Mouse (Mus musculus) heart, postnatal 0 days (tissue): Measurements from ENCODE around the gene Rec114. TPM values are rescaled to one million over a fixed set of nuclear protein-coding genes. Genes with fewer than 3 reads are reported as not detected.
A peak's percentile ranks its signal among the peaks of the same experiment; 100 is the strongest.

Experiments used
- ATAC-seq: fragments of 200-750 bp; cut with Nextera tagmentation; 2 replicates; pipeline ENCODE4 v1.8.0; 2017; ENCODE audit warnings: low read depth, moderate number of reproducible peaks, moderate library complexity; ENCODE audit not compliant: insufficient read depth
- DNase-seq: peaks from one replicate; pipeline ENCODE4 v3.0.0-alpha.2; 2016; ENCODE audit warnings: low spot score
- H3K27ac ChIP-seq: fragments of 300-500 bp; sonication (generic); 2 replicates; pipeline ENCODE4 v1.5.1; 2014; ENCODE audit warnings: low read depth, mild to moderate bottlenecking
- H3K27me3 ChIP-seq: fragments of 300-500 bp; sonication (generic); 2 replicates; pipeline ENCODE4 v1.6.1; 2014; ENCODE audit warnings: low read length, mixed read lengths; ENCODE audit not compliant: control insufficient read depth, insufficient read depth
- H3K36me3 ChIP-seq: fragments of 300-500 bp; sonication (generic); replicated peaks from 2 replicates; pipeline ENCODE4 v1.6.1; 2014; ENCODE audit warnings: low read length, mixed read lengths; ENCODE audit not compliant: control insufficient read depth, insufficient read depth
- H3K4me1 ChIP-seq: fragments of 300-500 bp; sonication (generic); 2 replicates; pipeline ENCODE4 v1.6.1; 2014; ENCODE audit warnings: antibody characterized with exemption; ENCODE audit not compliant: control insufficient read depth, insufficient read depth
- H3K4me2 ChIP-seq: fragments of 300-500 bp; sonication (generic); 2 replicates; pipeline ENCODE4 v1.6.1; 2014; ENCODE audit warnings: low read depth, mild to moderate bottlenecking, low read length, moderate library complexity
- H3K4me3 ChIP-seq: fragments of 300-500 bp; sonication (generic); 2 replicates; pipeline ENCODE4 v1.5.1; 2014; ENCODE audit warnings: low read depth, low read length
- H3K9ac ChIP-seq: fragments of 300-500 bp; sonication (generic); replicated peaks from 2 replicates; pipeline ENCODE4 v1.6.1; 2014; ENCODE audit warnings: low read depth, low read length, mixed read lengths
- H3K9me3 ChIP-seq: fragments of 300-500 bp; sonication (generic); replicated peaks from 2 replicates; pipeline ENCODE4 v1.6.1; 2016; ENCODE audit warnings: low read length; ENCODE audit not compliant: control insufficient read depth
- CTCF ChIP-seq: IDR thresholded peaks from 2 replicates; pipeline ENCODE4 v1.5.1; 2016; ENCODE audit warnings: antibody characterized with exemption, control low read depth, low read depth
- EP300 ChIP-seq: IDR thresholded peaks from 2 replicates; pipeline ENCODE4 v1.6.1; 2016; ENCODE audit warnings: antibody characterized with exemption, low read depth
- WGBS: fragments of 180-500 bp; shearing (Covaris S2); extraction: QIAGEN DNeasy Blood & Tissue Kit; methylation state at CpG from one replicate; pipeline ENCODE4 v1.1.7; 2014; 5-methylcytosine and 5-hydroxymethylcytosine counted together
- polyA plus RNA-seq: library from polyadenylated mRNA; unstranded; fragments of >200 nt; fragmentation: Nextera tagmentation; extraction: Ambion mirVana; gene quantifications from 2 replicates; pipeline ENCODE4 v1.2.1, GENCODE M21; 2015
- total RNA-seq: library from RNA; depleted of rRNA; stranded (reverse); fragments of >200 nt; gene quantifications from 2 replicates; pipeline ENCODE4 v1.2.3, GENCODE M21; 2014; ENCODE audit warnings: low replicate concordance

The Rec114 gene
- total and polyA plus RNA-seq, 2 experiments from 2014 or later = 3.6 TPM; not detected in 1

GRCm38 (mm10) chr9:58651993-58652392, 91.8 kb downstream of the Rec114 start:
- TF ChIP-seq CTCF (peak; percentile 66), EP300 (no peak)
- H3K4me2 ChIP-seq = no peak overlapping the region
- no peak overlapping the region for H3K4me3 ChIP-seq
- H3K36me3 ChIP-seq = peaks cover 28% of the 10 kb centered on the region
- H3K27me3 ChIP-seq = no peaks in the 10 kb centered on the region
- no peaks in the 10 kb centered on the region for H3K9me3 ChIP-seq
- 51% methylated on average over 4 of the region's 4 CpGs for WGBS
- no peak overlapping the region for H3K27ac ChIP-seq
- DNase-seq (peak; percentile 39), ATAC-seq (no peak)
- H3K4me1 ChIP-seq = no peaks in the 10 kb centered on the region
- H3K9ac ChIP-seq = no peak overlapping the region

- no peak for DNase-seq
- H3K27me3 ChIP-seq = no peaks in the 10 kb centered on the region
- no peak for ATAC-seq
- H3K27ac ChIP-seq = no peak overlapping the region
- no peaks in the 10 kb centered on the region for H3K4me1 ChIP-seq
- H3K4me3 ChIP-seq = no peak overlapping the region
- 76% methylated on average over 4 of the region's 4 CpGs for WGBS
- H3K9ac ChIP-seq = no peak overlapping the region
- TF ChIP-seq EP300 = no peak
- no peak for TF ChIP-seq CTCF
- H3K36me3 ChIP-seq = peaks cover 30% of the 10 kb centered on the region
- H3K4me2 ChIP-seq = no peak overlapping the region
- no peaks in the 10 kb centered on the region for H3K9me3 ChIP-seq
Measured at GRCm38 (mm10) chr9:58649265-58649626, 94.5 kb downstream of the Rec114 start.

- TF ChIP-seq EP300 (no peak), CTCF (no peak)
- WGBS = 84% methylated on average over 6 of the region's 6 CpGs
- Histone ChIP-seq H3K4me3 (no peak overlapping the region), H3K9ac (no peak overlapping the region), H3K36me3 (peaks cover 35% of the 10 kb centered on the region), H3K27ac (no peak overlapping the region), H3K9me3 (no peaks in the 10 kb centered on the region), H3K27me3 (no peaks in the 10 kb centered on the region), H3K4me2 (no peak overlapping the region), H3K4me1 (no peaks in the 10 kb centered on the region)
- no peak for ATAC-seq
- no peak for DNase-seq
Measured at GRCm38 (mm10) chr9:58648406-58649264, 95.1 kb downstream of the Rec114 start.

- Histone ChIP-seq H3K4me3 (no peak overlapping the region), H3K9ac (no peak overlapping the region), H3K36me3 (peaks cover 18% of the 10 kb centered on the region), H3K27me3 (no peaks in the 10 kb centered on the region), H3K4me1 (no peaks in the 10 kb centered on the region), H3K9me3 (no peaks in the 10 kb centered on the region), H3K4me2 (no peak overlapping the region), H3K27ac (no peak overlapping the region)
- WGBS = 69% methylated on average over 2 of the region's 2 CpGs
- DNase-seq = no peak
- no peak for TF ChIP-seq EP300
- TF ChIP-seq CTCF = no peak
- no peak for ATAC-seq
Measured at GRCm38 (mm10) chr9:58630441-58630840, 113.3 kb downstream of the Rec114 start.

GRCm38 (mm10) chr9:58627197-58627596, 116.6 kb downstream of the Rec114 start:
- no peak for TF ChIP-seq CTCF
- no peak for TF ChIP-seq EP300
- no peak overlapping the region for H3K27ac ChIP-seq
- H3K4me1 ChIP-seq = 0 out of 2 replicates have a peak, but pooled peaks cover 3% of the 10 kb centered on the region
- DNase-seq = no peak
- no peak for ATAC-seq
- H3K4me2 ChIP-seq = no peak overlapping the region
- H3K36me3 ChIP-seq = peaks cover 21% of the 10 kb centered on the region
- H3K9ac ChIP-seq = no peak overlapping the region
- WGBS = 72% methylated on average over 2 of the region's 2 CpGs
- no peaks in the 10 kb centered on the region for H3K27me3 ChIP-seq
- H3K9me3 ChIP-seq = no peaks in the 10 kb centered on the region
- H3K4me3 ChIP-seq = no peak overlapping the region

DNA sequence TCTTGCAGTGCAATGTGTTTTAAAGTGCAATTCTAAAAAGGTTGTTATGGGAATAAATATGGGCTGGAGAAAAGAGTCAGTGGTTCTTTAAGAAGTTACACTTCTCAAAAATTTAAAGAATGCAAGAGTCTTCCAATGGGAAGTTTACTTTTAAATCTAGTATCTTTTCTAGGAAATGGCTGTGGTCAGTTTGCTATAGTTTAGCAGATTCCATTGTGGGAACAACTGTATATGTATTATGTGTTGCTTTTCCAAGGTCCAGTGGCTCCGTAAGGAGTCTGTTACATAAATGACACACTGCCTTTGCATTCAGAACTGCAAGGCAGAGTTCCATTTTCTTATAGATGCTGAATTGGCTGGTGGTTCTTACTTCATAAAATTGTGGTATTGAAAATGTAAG, 120.8 kb downstream of the Rec114 start:
- Histone ChIP-seq H3K36me3 (peaks cover 10% of the 10 kb centered on the region), H3K4me1 (peaks cover 16% of the 10 kb centered on the region), H3K4me2 (0 out of 2 replicates have a peak overlapping the region, but pooled peaks have one; percentile 6), H3K9me3 (no peaks in the 10 kb centered on the region), H3K27me3 (no peaks in the 10 kb centered on the region), H3K4me3 (no peak overlapping the region), H3K9ac (no peak overlapping the region), H3K27ac (peak overlapping the region; percentile 23; the same call in 1 of the 2 replicates)
- ATAC-seq (no peak), DNase-seq (no peak)
- TF ChIP-seq EP300 (no peak), CTCF (no peak)
- 84% methylated on average over 1 of the region's 1 CpGs for WGBS
